Mouse (Mus musculus) forebrain, embryonic 14.5 days (tissue): ENCODE data around the gene Rab14. TPM values are rescaled to one million over a fixed set of nuclear protein-coding genes. Genes with fewer than 3 reads are reported as not detected.

Source experiments
- ATAC-seq: fragments of 200-750 bp; cut with Nextera tagmentation; 2 replicates; pipeline ENCODE4 v1.8.0; 2017; ENCODE audit warnings: mild to moderate bottlenecking, moderate library complexity
- DNase-seq: peaks from one replicate; pipeline ENCODE4 v3.0.0-alpha.2; 2015; ENCODE audit warnings: low spot score
- H3K27ac ChIP-seq: fragments of 300-500 bp; sonication (generic); 2 replicates; pipeline ENCODE4 v1.5.1; 2014; ENCODE audit warnings: low read depth, mild to moderate bottlenecking, control low read depth, low read length, moderate library complexity
- H3K27me3 ChIP-seq: fragments of 300-500 bp; sonication (generic); replicated peaks from 2 replicates; pipeline ENCODE4 v1.6.1; 2014; ENCODE audit warnings: low read length, control low read depth, mixed read lengths; ENCODE audit not compliant: control insufficient read depth, insufficient read depth
- H3K36me3 ChIP-seq: fragments of 300-500 bp; sonication (generic); 2 replicates; pipeline ENCODE4 v1.6.1; 2014; ENCODE audit warnings: low read length, control low read depth; ENCODE audit not compliant: control insufficient read depth, insufficient read depth
- H3K4me1 ChIP-seq: fragments of 300-500 bp; sonication (generic); 2 replicates; pipeline ENCODE4 v1.6.1; 2014; ENCODE audit warnings: antibody characterized with exemption, low read length, control low read depth; ENCODE audit not compliant: control insufficient read depth, insufficient read depth
- H3K4me2 ChIP-seq: fragments of 300-500 bp; sonication (generic); 2 replicates; pipeline ENCODE4 v1.6.1; 2014; ENCODE audit warnings: mild to moderate bottlenecking, control low read depth, low read length
- H3K4me3 ChIP-seq: fragments of 300-500 bp; sonication (generic); 2 replicates; pipeline ENCODE4 v1.5.1; 2014; ENCODE audit warnings: low read depth, low read length, control low read depth
- H3K9ac ChIP-seq: fragments of 300-500 bp; sonication (generic); 2 replicates; pipeline ENCODE4 v1.6.1; 2014; ENCODE audit warnings: mild to moderate bottlenecking, low read length, control low read depth, moderate library complexity
- H3K9me3 ChIP-seq: fragments of 300-500 bp; sonication (generic); replicated peaks from 2 replicates; pipeline ENCODE4 v1.6.1; 2016; ENCODE audit warnings: low read length, control low read depth, mixed read lengths; ENCODE audit not compliant: control insufficient read depth
- WGBS: fragments of 180-500 bp; shearing (Covaris S2); extraction: QIAGEN DNeasy Blood & Tissue Kit; methylation state at CpG from one replicate; pipeline ENCODE4 v1.1.7; 2014; 5-methylcytosine and 5-hydroxymethylcytosine counted together
- polyA plus RNA-seq: library from polyadenylated mRNA; unstranded; fragments of >200 nt; fragmentation: Nextera tagmentation; extraction: Ambion mirVana; gene quantifications from 2 replicates; pipeline ENCODE4 v1.2.1, GENCODE M21; 2014

Gene Rab14
- 349 and 383 TPM in 2 replicates for polyA plus RNA-seq

DNA sequence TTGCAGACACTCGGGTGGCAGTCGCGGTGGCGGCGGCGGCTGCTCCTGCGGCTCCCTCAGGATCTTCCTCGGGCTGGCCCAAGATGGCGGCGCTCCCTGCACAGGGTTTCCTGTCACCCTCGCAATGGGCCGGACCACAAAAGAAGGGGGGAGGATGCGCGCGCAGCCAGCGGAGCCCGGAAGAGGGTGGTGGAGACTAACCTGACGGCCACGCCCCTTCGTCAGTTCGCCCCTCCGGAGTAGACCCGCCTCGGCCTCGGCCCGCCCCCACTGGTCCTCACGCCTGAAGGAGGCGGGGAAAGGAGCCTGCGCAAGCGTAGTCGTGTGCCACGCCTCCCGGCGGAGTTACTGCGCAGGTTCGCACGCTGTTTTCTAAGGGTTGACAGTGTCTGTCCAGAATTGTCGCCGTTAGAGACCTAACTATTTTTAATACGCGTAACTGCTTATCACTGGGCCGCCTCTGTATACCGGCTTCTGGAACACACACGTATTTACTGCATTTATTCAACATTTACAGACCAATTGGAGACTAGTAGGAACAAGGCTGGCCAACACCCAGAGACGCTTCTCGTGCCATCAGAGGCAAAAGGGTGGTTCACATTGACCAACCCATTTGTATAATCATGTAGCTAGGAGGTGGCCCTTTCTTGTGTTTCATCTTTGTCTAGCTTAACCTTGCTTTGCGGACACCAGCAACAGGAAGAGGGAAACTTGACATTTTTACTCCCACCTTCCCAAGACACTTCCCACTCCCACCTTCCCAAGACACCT lies at the start of gene Rab14:
Gene Rab14, minus strand, starts transcription at position 223 of the 771 bp plus-strand sequence.
- Histone ChIP-seq H3K36me3 (no peaks in the 10 kb centered on the region), H3K4me1 (peaks cover 19% of the 10 kb centered on the region; the same call in 1 of the 2 replicates), H3K9ac (peak within 1 kb of the TSS; percentile 93), H3K9me3 (no peaks in the 10 kb centered on the region), H3K4me2 (peak within 1 kb of the TSS; percentile 91), H3K27ac (peak within 1 kb of the TSS; percentile 96), H3K4me3 (peak within 1 kb of the TSS; percentile 99), H3K27me3 (no peaks in the 10 kb centered on the region)
- DNase-seq, result peak; percentile 100
- under 1% methylated on average over 44 of the region's 47 CpGs for WGBS
- ATAC-seq, result peak; percentile 96

DNA sequence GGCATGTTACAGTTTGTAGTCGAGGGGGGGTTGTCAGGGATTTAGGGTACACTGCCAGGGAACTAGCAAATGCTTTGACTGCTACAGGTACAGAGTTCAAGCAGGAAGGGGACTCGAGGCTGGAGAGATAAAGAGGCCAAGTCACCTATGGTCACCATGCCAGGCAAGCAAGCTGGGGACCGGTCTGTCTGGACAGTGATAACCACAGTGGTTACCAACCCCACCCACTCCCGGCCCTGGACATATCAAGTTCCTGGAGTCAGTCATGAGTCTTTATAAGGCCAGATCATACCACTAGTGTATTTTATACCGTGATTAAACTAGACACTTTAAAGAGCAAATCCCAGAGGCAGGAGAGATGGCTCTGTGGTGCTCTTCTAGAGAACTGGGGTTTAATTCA lies 46.8 kb upstream of the Rab14 start:
- no peak overlapping the region for H3K27ac ChIP-seq
- no peak overlapping the region for H3K4me3 ChIP-seq
- 73% methylated on average over 5 of the region's 5 CpGs for WGBS
- H3K4me1 ChIP-seq, result no peaks in the 10 kb centered on the region
- no peak for ATAC-seq
- 0 out of 2 replicates have a peak, but pooled peaks cover 4% of the 10 kb centered on the region for H3K9me3 ChIP-seq
- no peak overlapping the region for H3K4me2 ChIP-seq
- H3K36me3 ChIP-seq, result no peaks in the 10 kb centered on the region
- no peaks in the 10 kb centered on the region for H3K27me3 ChIP-seq
- DNase-seq, result no peak
- no peak overlapping the region for H3K9ac ChIP-seq

DNA sequence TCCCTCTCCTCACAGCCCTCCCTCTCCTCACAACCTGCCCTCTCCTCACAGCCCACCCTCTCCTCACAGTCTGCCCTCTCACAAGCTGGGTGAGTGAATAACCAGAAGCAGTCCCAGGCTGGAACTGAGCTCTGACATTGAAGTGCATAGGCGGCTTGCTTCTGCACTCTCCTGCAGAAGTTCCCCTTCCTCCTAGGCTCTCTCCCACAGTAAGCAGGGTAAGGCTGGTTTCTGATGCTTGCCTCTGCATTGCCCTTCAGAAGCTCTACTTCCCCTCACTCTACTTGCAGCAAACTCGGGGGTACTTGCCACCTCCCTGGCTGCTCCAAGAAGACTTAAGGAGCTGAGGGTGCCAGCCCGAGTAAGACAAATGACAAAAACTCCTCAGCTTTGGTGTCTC lies 43.3 kb upstream of the Rab14 start:
- ATAC-seq (no peak), DNase-seq (no peak)
- H3K9me3 ChIP-seq, result 0 out of 2 replicates have a peak, but pooled peaks cover 6% of the 10 kb centered on the region
- no peaks in the 10 kb centered on the region for H3K36me3 ChIP-seq
- no peaks in the 10 kb centered on the region for H3K4me1 ChIP-seq
- no peak overlapping the region for H3K4me2 ChIP-seq
- 46% methylated on average over 3 of the region's 3 CpGs for WGBS
- H3K27ac ChIP-seq, result no peak overlapping the region
- H3K9ac ChIP-seq, result no peak overlapping the region
- H3K4me3 ChIP-seq, result no peak overlapping the region
- no peaks in the 10 kb centered on the region for H3K27me3 ChIP-seq

DNA sequence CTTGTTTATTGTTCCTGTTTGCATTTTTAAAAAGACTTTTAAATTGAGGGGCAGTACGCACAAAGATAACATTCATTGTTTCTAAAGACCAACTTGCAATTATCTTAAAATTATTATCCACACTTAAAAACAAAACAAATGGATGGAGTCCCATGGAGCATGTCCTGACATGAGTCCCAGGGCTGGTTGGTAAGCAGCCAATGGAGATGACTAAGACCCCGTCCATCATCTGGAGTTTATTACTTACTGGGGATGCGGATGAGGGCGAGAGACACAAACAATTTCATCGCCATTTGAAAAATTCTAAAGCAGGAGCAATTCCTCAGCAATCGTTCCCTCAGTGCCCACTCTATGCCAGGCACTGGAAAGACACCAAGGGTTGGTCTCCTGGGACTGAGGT lies 34.1 kb upstream of the Rab14 start:
- no peaks in the 10 kb centered on the region for H3K9me3 ChIP-seq
- 86% methylated on average over 6 of the region's 6 CpGs for WGBS

DNA sequence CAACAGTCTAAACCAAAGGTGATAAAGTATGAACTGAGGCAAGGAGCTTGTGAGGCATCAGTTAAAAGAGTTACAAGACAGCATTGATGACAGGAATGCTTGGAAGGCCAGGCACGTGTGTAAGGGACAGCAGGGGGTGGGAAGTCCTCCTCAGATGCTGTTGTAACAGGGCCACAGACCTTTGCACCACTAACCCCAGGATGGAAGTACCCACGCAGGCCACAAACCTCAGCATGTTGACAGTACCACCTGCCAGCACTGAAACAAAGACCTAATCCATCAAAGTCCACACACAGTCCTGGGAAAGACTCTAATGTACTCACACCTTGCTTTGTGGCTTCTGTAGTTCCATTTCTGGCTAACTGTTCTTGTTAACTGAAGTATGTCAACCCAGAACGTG lies 33.0 kb upstream of the Rab14 start:
- no peak overlapping the region for H3K4me2 ChIP-seq
- WGBS, result 32% methylated on average over 3 of the region's 3 CpGs
- ATAC-seq, result no peak
- no peaks in the 10 kb centered on the region for H3K4me1 ChIP-seq
- H3K36me3 ChIP-seq, result no peaks in the 10 kb centered on the region
- DNase-seq, result no peak
- H3K27me3 ChIP-seq, result no peaks in the 10 kb centered on the region
- no peak overlapping the region for H3K4me3 ChIP-seq
- no peak overlapping the region for H3K9ac ChIP-seq
- no peak overlapping the region for H3K27ac ChIP-seq
- H3K9me3 ChIP-seq, result no peaks in the 10 kb centered on the region

More for the DNA sequence above, 34.1 kb upstream of the Rab14 start:
- Histone ChIP-seq H3K4me2 (no peak overlapping the region), H3K4me1 (no peaks in the 10 kb centered on the region), H3K27ac (no peak overlapping the region), H3K9ac (no peak overlapping the region), H3K27me3 (no peaks in the 10 kb centered on the region), H3K4me3 (no peak overlapping the region), H3K36me3 (no peaks in the 10 kb centered on the region)
- ATAC-seq (no peak), DNase-seq (no peak)

DNA sequence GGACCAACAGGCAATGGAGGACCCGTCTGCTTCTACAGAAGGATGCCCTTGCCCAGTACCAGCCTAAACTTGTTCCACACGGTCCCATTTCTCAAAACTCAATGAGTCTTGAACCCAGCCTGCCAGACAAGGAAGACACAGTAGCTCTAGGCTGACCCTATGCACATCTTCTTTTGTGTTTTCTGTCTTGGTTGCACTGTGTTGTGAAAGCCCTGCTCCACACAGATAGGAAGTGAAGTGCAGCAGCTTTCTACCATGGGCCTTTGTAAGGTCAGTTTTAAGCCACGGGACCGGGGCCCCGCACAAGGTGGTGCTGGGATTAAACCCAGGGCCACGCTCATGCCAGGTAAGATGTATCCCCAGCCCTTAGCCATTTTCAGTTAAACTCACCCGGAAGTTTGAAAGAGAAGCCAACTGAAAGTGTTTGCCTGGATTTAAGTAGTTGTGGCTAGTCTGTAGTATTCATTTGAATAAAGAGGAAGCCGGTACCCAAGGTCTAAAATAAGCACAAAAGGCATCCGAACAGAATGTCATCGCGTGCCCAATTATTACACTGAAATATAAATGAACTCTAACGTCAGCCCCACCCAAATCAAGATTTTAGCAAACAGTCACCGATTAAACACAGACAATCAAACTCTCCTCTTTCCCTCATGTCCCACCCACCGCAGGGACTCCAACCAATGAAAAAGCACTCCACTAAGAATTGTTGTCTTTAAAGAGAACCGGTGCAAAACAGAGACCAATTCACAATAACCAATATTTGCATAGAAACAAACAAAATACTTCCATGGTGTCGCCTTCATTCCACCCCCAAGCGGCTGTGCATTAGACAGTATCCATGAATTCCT lies 31.9 kb upstream of the Rab14 start:
- ATAC-seq, result no peak
- 66% methylated on average over 17 of the region's 17 CpGs for WGBS
- no peaks in the 10 kb centered on the region for H3K4me1 ChIP-seq
- H3K36me3 ChIP-seq, result no peaks in the 10 kb centered on the region
- no peaks in the 10 kb centered on the region for H3K27me3 ChIP-seq
- no peak overlapping the region for H3K27ac ChIP-seq
- no peak for DNase-seq
- H3K4me2 ChIP-seq, result no peak overlapping the region
- H3K9me3 ChIP-seq, result no peaks in the 10 kb centered on the region
- H3K4me3 ChIP-seq, result no peak overlapping the region
- no peak overlapping the region for H3K9ac ChIP-seq

DNA sequence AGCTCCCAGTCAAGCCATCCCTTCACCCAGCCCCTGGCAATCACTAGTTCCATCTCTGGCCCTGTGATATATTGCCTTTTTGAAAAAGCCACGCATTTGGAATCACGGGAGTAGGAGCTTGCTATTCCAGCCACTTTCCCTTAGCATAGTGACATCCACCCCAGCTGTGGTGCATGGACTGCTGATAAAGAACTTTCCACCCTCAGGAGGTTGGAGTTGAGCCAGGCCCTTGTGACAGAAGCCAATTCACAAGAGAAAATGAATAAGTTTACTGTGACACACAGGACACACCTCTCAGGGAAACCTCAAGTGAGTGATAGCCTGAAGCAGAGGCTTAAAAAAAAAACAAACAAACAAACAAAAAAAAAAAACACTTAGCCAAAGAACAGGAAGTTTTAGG lies 31.0 kb upstream of the Rab14 start:
- 72% methylated on average over 2 of the region's 2 CpGs for WGBS
- Histone ChIP-seq H3K27me3 (no peaks in the 10 kb centered on the region), H3K36me3 (no peaks in the 10 kb centered on the region), H3K27ac (no peak overlapping the region), H3K4me3 (no peak overlapping the region), H3K4me1 (no peaks in the 10 kb centered on the region), H3K4me2 (no peak overlapping the region), H3K9me3 (no peaks in the 10 kb centered on the region), H3K9ac (no peak overlapping the region)
- ATAC-seq, result no peak
- DNase-seq, result peak; percentile 10

DNA sequence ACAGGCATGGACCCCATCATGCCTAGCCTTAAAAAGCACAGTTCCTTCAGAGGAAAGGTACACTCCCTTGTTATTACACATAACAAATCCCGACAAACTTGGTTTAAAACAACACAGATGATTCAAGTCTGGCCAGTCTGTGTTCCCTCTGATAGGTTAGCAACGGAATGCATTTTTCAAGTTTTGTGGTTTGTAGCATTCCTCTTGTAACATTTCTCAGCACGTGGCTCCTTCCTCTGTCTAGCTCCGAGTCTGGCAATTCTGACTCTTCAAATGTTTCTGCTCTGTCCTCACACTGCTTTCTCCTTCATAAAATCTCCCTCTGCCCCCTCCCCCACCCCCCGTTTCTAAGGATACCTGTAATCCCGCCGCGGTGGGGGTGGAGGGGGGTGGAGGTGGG lies 29.3 kb upstream of the Rab14 start:
- WGBS, result 11% methylated on average over 8 of the region's 8 CpGs

DNA sequence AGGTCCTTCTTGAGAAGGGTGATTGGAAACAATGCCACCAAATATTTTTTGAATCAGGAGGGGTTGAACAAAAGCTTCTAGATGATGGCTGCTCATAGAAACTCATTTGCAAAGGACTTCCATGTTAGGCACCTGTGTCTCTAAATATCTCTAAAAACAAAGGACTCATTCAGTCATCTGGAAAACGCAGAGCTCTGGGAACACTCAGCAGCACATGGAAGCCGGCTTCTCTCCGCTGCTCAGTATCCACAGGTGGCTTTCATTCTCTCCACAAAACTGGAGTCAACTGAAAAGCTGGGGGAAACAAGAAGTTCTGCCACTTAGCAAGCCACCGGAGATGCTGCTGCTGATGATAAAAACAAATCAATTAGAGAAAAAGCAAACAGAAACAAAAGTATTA lies 27.2 kb upstream of the Rab14 start:
- Histone ChIP-seq H3K27me3 (no peaks in the 10 kb centered on the region), H3K9ac (no peak overlapping the region), H3K9me3 (no peaks in the 10 kb centered on the region), H3K4me1 (no peaks in the 10 kb centered on the region), H3K4me3 (no peak overlapping the region), H3K36me3 (no peaks in the 10 kb centered on the region), H3K27ac (no peak overlapping the region), H3K4me2 (no peak overlapping the region)
- DNase-seq, result no peak
- ATAC-seq, result no peak
- 35% methylated on average over 4 of the region's 4 CpGs for WGBS

More for the DNA sequence above, 29.3 kb upstream of the Rab14 start:
- H3K36me3 ChIP-seq, result no peaks in the 10 kb centered on the region
- no peak overlapping the region for H3K27ac ChIP-seq
- no peaks in the 10 kb centered on the region for H3K4me1 ChIP-seq
- no peaks in the 10 kb centered on the region for H3K9me3 ChIP-seq
- ATAC-seq, result no peak
- DNase-seq, result no peak
- H3K4me2 ChIP-seq, result no peak overlapping the region
- H3K9ac ChIP-seq, result no peak overlapping the region
- no peaks in the 10 kb centered on the region for H3K27me3 ChIP-seq
- H3K4me3 ChIP-seq, result no peak overlapping the region
